Mouse (Mus musculus) midbrain, embryonic 14.5 days (tissue): Measurements from ENCODE around the gene Specc1. TPM values are rescaled to one million over a fixed set of nuclear protein-coding genes. Genes with fewer than 3 reads are reported as not detected.

Source experiments
- ATAC-seq: fragments of 200-750 bp; cut with Nextera tagmentation; 2 replicates; pipeline ENCODE4 v1.8.0; 2017; ENCODE audit warnings: moderate number of reproducible peaks, moderate library complexity; ENCODE audit not compliant: low FRiP score, low TSS enrichment
- DNase-seq: peaks from one replicate; pipeline ENCODE4 v3.0.0-alpha.2; 2015
- H3K27ac ChIP-seq: fragments of 300-500 bp; sonication (generic); replicated peaks from 2 replicates; pipeline ENCODE4 v1.5.1; 2014; ENCODE audit warnings: mild to moderate bottlenecking, low read depth, low read length, moderate library complexity
- H3K27me3 ChIP-seq: fragments of 300-500 bp; sonication (generic); 2 replicates; pipeline ENCODE4 v1.6.1; 2014; ENCODE audit warnings: low read length, control low read depth, mixed read lengths; ENCODE audit not compliant: control insufficient read depth, insufficient read depth
- H3K36me3 ChIP-seq: fragments of 300-500 bp; sonication (generic); 2 replicates; pipeline ENCODE4 v1.6.1; 2014; ENCODE audit warnings: low read length, control low read depth; ENCODE audit not compliant: control insufficient read depth, insufficient read depth
- H3K4me1 ChIP-seq: fragments of 300-500 bp; sonication (generic); 2 replicates; pipeline ENCODE4 v1.6.1; 2014; ENCODE audit warnings: mild to moderate bottlenecking, antibody characterized with exemption, low read length, control low read depth; ENCODE audit not compliant: control insufficient read depth, insufficient read depth
- H3K4me2 ChIP-seq: fragments of 300-500 bp; sonication (generic); 2 replicates; pipeline ENCODE4 v1.6.1; 2014; ENCODE audit warnings: mild to moderate bottlenecking, low read length, moderate library complexity
- H3K4me3 ChIP-seq: fragments of 300-500 bp; sonication (generic); replicated peaks from 2 replicates; pipeline ENCODE4 v1.5.1; 2014; ENCODE audit warnings: low read depth, low read length
- H3K9ac ChIP-seq: fragments of 300-500 bp; sonication (generic); replicated peaks from 2 replicates; pipeline ENCODE4 v1.6.1; 2014; ENCODE audit warnings: mild to moderate bottlenecking, low read length, moderate library complexity
- H3K9me3 ChIP-seq: fragments of 300-500 bp; sonication (generic); 2 replicates; pipeline ENCODE4 v1.6.1; 2016; ENCODE audit warnings: low read length, control low read depth, mixed read lengths; ENCODE audit not compliant: control insufficient read depth
- WGBS: fragments of 180-500 bp; shearing (Covaris S2); extraction: QIAGEN DNeasy Blood & Tissue Kit; methylation state at CpG from one replicate; pipeline ENCODE4 v1.1.7; 2014; 5-methylcytosine and 5-hydroxymethylcytosine counted together
- polyA plus RNA-seq: library from polyadenylated mRNA; unstranded; fragments of >200 nt; fragmentation: Nextera tagmentation; extraction: Ambion mirVana; gene quantifications from 2 replicates; pipeline ENCODE4 v1.2.1, GENCODE M21; 2014

Specc1 gene
- polyA plus RNA-seq, 1 experiment from 2014 or later = 16.6 TPM

DNA sequence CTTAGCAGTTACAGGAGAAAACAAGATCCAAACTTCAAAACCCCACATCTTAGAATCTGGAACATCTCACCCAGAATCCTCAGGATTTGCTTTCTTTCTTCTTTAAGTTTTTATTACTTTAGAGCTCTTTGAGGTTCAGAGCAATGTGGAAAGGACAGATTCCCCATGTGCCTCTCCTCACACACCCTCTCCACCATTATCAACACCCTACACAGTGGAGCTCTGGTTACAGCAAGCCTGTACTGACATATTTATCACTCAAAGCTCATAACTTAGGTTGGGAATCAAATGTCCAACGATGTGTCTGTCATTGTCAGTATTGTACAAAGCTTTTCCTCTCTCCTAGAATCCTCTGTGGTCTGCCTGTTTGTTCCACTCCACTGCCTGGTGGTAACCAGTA is 108.0 kb downstream of the Specc1 start:
- DNase-seq (no peak), ATAC-seq (no peak)
- no peaks in the 10 kb centered on the region for H3K27me3 ChIP-seq
- no peaks in the 10 kb centered on the region for H3K36me3 ChIP-seq
- no peak overlapping the region for H3K27ac ChIP-seq
- H3K4me3 ChIP-seq = no peak overlapping the region
- no peaks in the 10 kb centered on the region for H3K9me3 ChIP-seq
- no peak overlapping the region for H3K9ac ChIP-seq
- no peaks in the 10 kb centered on the region for H3K4me1 ChIP-seq
- H3K4me2 ChIP-seq = no peak overlapping the region
- WGBS = 57% methylated on average over 1 of the region's 1 CpGs

DNA sequence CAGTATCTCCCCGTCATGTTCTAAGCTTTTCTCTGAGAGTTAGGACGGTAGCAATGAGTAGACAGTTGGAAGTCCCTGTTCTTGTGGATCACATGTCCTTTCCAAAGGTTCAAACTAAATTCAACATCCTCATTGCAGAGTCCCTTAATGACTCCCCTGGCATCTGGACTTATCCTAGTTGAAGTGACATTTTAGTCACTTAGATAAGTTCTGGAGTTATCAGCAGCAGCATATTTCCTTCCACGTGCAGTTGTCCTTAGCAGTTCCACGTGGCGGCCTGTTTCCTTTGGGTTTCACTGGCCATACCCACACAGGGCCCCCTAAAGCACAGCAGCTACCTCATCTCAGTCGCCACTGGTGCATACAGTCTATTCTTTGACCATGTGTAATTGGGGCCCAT is 109.1 kb downstream of the Specc1 start:
- H3K27ac ChIP-seq = no peak overlapping the region
- WGBS = 76% methylated on average over 6 of the region's 6 CpGs
- H3K4me3 ChIP-seq = no peak overlapping the region
- no peaks in the 10 kb centered on the region for H3K4me1 ChIP-seq
- H3K36me3 ChIP-seq = no peaks in the 10 kb centered on the region
- no peaks in the 10 kb centered on the region for H3K27me3 ChIP-seq
- no peak overlapping the region for H3K4me2 ChIP-seq
- DNase-seq = no peak
- H3K9ac ChIP-seq = no peak overlapping the region
- no peaks in the 10 kb centered on the region for H3K9me3 ChIP-seq
- no peak for ATAC-seq

DNA sequence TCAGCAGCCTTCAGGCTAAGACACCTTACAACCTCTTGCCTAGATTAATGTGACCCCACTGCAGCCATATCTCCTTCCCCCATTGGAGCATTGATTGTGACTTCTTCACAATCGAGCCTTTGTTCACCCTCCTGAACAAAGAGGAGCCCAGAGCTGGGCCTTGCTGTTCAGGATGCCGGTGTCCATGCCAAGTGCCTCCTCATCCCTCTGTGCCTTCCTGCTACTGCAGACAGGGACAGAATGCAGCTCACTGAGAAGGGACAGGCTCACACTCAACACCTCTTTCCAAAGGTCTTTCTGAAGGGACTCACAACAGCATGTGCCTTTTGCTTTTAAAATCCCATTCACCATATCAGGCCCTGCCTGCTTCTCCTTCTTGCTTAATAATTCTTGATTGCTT is 113.0 kb downstream of the Specc1 start:
- WGBS = 8% methylated on average over 2 of the region's 2 CpGs

DNA sequence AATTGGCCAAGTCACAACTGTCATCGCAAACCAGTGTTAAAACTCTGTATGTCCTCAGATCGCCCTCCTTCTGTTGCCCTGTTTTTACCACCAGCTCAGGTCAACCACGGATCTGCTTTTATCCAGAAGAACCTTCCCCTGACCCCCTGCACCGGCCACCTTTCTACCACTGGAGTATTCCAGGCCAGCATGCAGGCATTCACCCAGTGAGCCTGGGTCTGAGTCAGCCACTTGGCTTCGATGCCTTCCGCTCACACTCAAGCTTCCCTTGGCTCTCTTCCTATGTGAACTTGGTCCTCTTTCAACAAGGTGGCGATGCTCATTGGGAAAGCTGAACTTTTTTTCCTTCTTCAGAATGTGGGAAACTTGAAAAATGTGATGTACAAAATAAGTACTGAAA is 113.6 kb downstream of the Specc1 start:
- no peaks in the 10 kb centered on the region for H3K4me1 ChIP-seq
- no peaks in the 10 kb centered on the region for H3K27me3 ChIP-seq
- no peak overlapping the region for H3K27ac ChIP-seq
- ATAC-seq (no peak), DNase-seq (no peak)
- H3K9me3 ChIP-seq = no peaks in the 10 kb centered on the region
- H3K9ac ChIP-seq = no peak overlapping the region
- H3K36me3 ChIP-seq = no peaks in the 10 kb centered on the region
- WGBS = 84% methylated on average over 7 of the region's 7 CpGs
- H3K4me3 ChIP-seq = no peak overlapping the region
- no peak overlapping the region for H3K4me2 ChIP-seq

More for the DNA sequence above, 113.0 kb downstream of the Specc1 start:
- DNase-seq (peak; percentile 25), ATAC-seq (no peak)
- Histone ChIP-seq H3K36me3 (no peaks in the 10 kb centered on the region), H3K4me2 (no peak overlapping the region), H3K27ac (no peak overlapping the region), H3K4me1 (no peaks in the 10 kb centered on the region), H3K27me3 (no peaks in the 10 kb centered on the region), H3K9ac (no peak overlapping the region), H3K4me3 (no peak overlapping the region), H3K9me3 (no peaks in the 10 kb centered on the region)

DNA sequence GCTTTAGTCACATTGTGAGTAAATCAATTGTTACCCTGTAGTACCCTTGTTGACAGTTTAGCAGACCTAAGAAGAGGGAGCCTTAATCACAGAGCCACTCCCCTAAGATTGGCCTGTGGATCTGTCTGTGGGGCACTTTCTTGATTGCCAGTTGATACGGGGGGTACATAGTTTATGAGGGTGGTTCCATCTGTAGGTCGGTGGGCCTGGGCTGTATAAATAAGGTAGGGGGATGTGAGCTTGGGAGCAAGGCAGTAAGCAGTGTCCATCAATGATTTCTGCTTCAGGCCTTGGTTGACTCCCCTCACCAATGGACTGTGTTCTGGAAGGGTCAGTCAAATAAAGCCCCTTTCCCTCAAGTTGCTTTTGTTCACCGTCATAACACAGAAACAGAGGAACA is 115.8 kb downstream of the Specc1 start:
- DNase-seq (no peak), ATAC-seq (no peak)
- Histone ChIP-seq H3K9me3 (no peaks in the 10 kb centered on the region), H3K4me2 (no peak overlapping the region), H3K27me3 (no peaks in the 10 kb centered on the region), H3K4me1 (peaks cover 4% of the 10 kb centered on the region; the same call in 1 of the 2 replicates), H3K9ac (no peak overlapping the region), H3K36me3 (no peaks in the 10 kb centered on the region), H3K4me3 (no peak overlapping the region), H3K27ac (no peak overlapping the region)
- WGBS = 83% methylated on average over 3 of the region's 3 CpGs

DNA sequence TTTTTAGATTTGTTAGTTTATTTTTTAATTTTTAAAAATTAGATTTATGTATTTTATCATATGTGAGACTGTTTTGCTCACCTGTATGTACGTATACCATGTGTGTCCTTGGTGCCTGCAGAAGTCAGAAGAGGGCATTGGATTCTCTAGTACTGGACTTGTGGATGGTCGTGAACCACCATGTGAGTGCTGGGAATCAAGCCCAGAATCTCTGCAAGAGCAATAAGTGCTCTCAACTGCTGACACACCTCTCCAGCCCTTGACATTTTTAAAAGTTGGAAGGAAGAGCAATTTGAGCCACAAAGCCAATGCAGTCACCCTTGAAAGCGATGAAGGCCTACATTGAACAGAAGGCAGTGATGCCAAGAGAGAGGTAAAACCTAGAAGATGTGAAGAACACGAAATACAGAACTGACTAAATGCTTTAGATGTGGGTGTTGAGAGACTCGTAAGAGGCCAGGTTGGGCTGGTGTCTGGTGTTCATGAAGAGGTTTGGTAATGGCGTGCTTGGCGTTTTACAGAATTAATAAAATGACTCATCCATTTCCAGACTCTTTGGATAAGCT is 117.1 kb downstream of the Specc1 start:
- Histone ChIP-seq H3K9ac (no peak overlapping the region), H3K4me3 (no peak overlapping the region), H3K36me3 (no peaks in the 10 kb centered on the region), H3K9me3 (no peaks in the 10 kb centered on the region), H3K4me1 (peaks cover 7% of the 10 kb centered on the region; the same call in 1 of the 2 replicates), H3K4me2 (no peak overlapping the region), H3K27ac (no peak overlapping the region), H3K27me3 (no peaks in the 10 kb centered on the region)
- ATAC-seq (no peak), DNase-seq (no peak)
- WGBS = 87% methylated on average over 7 of the region's 7 CpGs

DNA sequence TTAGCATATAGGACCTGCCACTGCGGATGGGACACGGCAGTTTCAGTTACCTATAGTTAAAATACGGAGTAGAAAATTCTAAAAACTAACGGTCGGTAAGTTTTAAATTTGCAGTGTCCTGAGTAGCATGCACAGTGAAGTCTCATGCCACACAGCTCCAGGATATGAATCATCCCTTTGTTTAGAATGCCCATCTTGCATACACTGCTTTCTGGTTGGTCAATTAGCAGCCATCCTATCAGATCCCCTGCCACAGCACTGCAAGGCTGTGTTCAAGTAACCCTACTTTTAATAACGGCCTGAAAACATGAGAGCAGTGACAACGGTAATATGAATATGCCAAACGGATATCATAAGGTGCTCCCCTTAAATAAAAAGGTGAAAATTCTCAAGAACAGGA is 118.0 kb downstream of the Specc1 start:
- DNase-seq = no peak
- no peak for ATAC-seq
- no peak overlapping the region for H3K4me3 ChIP-seq

DNA sequence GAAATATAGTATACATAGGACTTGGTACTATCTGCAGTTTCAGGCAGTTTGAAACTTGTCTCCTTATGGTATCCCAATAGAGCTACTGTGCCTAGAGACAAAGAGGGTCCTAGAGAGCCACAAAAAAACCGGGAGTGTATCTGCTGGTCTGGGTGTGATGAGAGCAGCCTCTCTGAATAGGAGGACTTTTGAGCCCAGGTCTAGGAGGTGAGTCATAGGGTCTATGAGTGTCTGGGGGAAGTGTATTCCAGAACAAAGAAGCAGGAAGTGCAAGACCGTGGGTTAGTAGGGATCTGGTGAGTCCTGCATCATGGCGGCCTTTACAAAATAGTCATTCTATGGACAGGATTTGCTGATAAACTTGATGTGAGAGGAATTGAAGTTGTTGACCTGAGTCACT is 118.5 kb downstream of the Specc1 start:
- Histone ChIP-seq H3K4me2 (no peak overlapping the region), H3K9me3 (no peaks in the 10 kb centered on the region), H3K27me3 (no peaks in the 10 kb centered on the region), H3K27ac (no peak overlapping the region), H3K36me3 (no peaks in the 10 kb centered on the region), H3K4me1 (peaks cover 7% of the 10 kb centered on the region; the same call in 1 of the 2 replicates), H3K9ac (no peak overlapping the region), H3K4me3 (no peak overlapping the region)
- 85% methylated on average over 3 of the region's 3 CpGs for WGBS
- DNase-seq (no peak), ATAC-seq (no peak)

More for the DNA sequence above, 118.0 kb downstream of the Specc1 start:
- Histone ChIP-seq H3K27me3 (no peaks in the 10 kb centered on the region), H3K36me3 (no peaks in the 10 kb centered on the region), H3K27ac (no peak overlapping the region), H3K4me2 (no peak overlapping the region), H3K4me1 (peaks cover 7% of the 10 kb centered on the region; the same call in 1 of the 2 replicates), H3K9ac (no peak overlapping the region), H3K9me3 (no peaks in the 10 kb centered on the region)
- WGBS = 91% methylated on average over 8 of the region's 8 CpGs

DNA sequence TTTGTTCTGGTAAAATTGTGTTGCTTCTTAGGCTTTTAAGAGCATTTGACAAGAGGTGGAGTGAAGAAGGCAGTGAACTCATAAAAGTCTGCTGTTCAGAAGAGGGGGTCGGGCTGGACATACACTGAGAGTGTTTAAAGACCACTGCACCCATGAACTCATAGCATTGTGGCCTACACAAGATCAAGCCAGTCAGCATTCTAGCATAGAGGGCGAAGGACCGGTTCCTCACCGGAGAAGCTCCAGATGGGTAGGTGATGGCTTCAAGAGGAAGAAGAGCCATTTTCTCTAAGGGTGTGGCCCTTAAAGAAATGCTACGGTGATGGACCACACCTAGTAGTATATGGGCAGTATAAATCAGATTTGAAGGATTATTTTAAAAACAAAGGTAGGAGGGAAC is 119.0 kb downstream of the Specc1 start:
- Histone ChIP-seq H3K9ac (no peak overlapping the region), H3K4me1 (peaks cover 7% of the 10 kb centered on the region; the same call in 1 of the 2 replicates), H3K4me2 (no peak overlapping the region), H3K27me3 (no peaks in the 10 kb centered on the region), H3K9me3 (no peaks in the 10 kb centered on the region), H3K4me3 (no peak overlapping the region), H3K27ac (no peak overlapping the region), H3K36me3 (no peaks in the 10 kb centered on the region)
- ATAC-seq (no peak), DNase-seq (no peak)
- 92% methylated on average over 5 of the region's 5 CpGs for WGBS
